Mouse (Mus musculus) E14TG2a.4 (cell line): ENCODE measurements at regions not wholly inside any gene's neighbourhood (a gene's known extent, or its start where the extent isn't known, plus 50 kb on each side); places are given as distances from the start of the nearest gene placed in this dataset.

Experiments used
- CTCF ChIP-seq: conservative IDR thresholded peaks from 2 replicates; pipeline ENCODE4 v1.5.1; 2014; ENCODE audit warnings: low read length
- NANOG ChIP-seq: IDR thresholded peaks from 2 replicates; pipeline ENCODE4 v1.6.1; 2014; ENCODE audit warnings: borderline replicate concordance, low read length, mixed read lengths

GRCm38 (mm10) chr9:30536508-30537100 lies 109.7 kb downstream of the Snx19 start:
- TF ChIP-seq CTCF (no peak), NANOG (no peak)
